Mouse (Mus musculus): ENCODE measurements around the gene Vamp4.

Gene Vamp4

DNA sequence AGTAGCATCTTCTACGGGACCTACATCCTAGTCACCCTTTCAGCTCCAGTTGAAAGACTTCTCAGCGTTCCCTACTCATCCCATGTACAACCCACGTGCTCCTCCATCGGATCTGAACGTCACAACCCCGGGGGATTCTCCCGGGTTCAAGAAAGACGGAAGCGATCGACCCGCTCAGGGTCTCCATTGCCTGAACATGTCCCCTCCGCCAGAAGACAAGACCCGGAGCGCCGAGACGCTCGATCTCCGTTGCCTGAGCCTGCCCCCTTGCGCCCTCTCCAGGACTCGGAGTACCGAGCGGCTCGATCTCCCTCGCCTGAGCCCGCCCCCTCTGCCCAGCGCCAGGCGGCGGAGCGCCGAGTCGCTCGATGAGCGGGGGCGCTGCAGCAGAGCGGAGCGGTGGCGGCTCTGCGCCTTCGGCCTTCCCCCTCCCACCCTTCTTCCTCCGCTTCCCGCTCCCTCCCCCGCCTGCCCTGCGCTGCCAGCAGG is at the start of gene Vamp4:
TSS of gene Vamp4 (plus strand) at position 256 of the 489 bp plus-strand sequence.
- DNase-seq (ENCODE audit: extremely low read depth, low read depth), result peak; percentile 86

DNA sequence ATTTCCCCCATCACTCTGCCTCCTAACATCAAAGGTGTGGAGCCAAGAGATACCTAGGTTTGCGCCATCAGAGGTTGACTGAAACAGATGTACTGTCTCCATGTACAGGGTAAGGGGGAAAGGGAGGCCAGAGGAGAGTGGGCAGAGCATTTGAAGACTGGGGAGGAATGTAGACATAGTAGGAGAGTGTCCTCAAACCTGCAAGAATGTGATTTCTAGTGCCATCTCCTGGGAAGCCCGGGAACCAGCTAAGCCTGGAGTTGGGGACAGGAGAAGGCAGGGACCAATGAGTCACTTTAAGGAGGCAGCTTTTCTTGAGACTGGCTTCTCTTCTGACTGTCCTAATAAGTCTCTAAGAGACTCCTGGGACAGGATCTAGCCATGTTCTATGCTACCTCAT is 40.7 kb upstream of the Vamp4 start:
- no peak for DNase-seq (ENCODE audit: extremely low read depth, low read depth)

DNA sequence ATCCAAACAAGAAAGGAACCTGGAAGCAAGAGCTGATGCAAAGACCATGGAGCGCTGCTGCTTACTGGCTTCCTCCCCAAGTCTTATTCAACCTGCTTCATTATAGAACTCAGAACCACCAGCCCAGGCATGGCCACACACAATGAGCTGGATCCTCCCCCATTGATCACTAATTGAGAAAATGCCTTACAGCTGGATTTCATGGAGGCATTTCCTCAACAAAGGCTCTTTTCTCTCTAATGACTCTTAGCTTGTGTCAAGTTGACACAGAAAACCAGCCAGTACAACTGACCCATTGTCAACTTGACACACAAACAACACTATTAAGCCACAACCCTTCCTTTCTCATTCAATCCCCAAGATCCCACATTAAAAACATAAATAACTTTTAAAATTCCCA is 39.6 kb upstream of the Vamp4 start:
- no peak for DNase-seq (ENCODE audit: extremely low read depth, low read depth)

DNA sequence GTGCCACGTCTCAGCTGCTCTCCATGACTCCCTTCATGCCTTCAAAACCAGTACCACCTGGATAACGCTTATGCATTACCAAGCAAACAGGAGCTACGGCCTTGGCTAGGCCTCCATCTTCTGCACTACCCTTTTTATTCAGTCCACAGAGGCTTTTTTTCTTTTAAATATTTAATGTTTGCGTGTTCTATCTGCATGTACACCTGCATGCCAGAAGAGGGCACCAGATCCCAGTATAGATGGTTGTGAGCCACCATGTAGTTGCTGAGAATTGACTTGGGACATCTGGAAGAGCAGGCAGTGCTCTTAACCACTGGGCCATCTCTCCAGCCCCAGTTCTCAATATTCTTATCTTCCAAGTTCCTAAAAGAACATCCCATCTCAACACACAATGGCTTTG is 38.7 kb upstream of the Vamp4 start:
- no peak for DNase-seq (ENCODE audit: extremely low read depth, low read depth)

DNA sequence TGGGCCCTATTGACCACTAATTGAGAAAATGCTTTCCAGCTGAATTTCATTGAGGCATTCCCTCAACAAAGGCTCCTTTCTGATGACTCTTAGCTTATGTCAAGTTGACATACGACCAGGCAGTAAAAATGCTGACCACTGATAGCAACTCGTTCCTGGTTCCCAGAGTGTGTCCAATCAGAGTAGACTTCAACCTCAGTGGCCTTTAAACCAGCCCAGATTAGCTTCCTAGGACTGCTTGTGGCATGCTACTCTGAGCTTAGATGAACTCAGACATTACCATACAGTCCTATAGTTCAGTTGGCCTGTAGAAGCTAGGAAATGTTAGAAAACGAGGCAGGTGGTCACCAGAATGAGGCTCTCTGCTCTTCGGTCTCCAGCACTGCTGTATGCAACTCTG is 38.0 kb upstream of the Vamp4 start:
- DNase-seq (ENCODE audit: extremely low read depth, low read depth), result no peak

DNA sequence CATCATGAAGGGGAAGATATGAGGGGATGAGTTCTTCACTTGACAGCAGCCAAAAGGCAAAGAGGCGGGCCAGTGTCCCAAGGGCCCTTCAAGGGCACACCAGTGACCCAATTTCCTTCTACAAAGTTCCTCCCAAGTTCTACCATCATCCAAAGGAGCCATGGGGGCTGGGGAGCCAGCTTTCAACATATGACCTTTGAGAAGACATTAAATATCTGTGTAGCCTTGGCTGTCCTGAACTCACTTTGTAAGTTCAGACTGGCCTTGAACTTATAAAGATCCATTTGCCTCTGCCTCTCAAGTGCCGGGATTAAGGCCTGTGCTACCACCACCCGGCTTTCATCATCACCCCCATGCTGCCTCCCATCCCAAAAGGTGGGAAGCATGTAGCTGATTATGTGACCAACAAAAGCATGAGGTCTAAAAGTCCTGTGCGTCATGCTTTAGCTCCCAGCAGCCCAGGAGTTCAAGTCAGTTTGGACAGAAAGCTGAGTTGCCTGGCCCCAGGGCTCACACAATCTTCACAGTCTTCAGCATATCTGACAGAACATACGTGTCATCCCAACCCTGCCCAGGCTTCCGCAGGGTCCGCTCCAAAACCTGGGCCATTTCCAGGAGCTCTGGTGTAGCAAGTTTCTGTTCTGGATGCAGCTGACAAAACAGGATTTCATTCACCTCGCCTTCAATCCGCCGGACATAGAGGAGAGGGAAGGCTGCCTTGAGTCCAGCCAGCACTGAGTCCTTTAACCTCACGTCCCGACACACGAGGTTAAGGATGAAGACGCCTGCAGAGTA is 36.4 kb upstream of the Vamp4 start:
- no peak for DNase-seq (ENCODE audit: extremely low read depth, low read depth)

DNA sequence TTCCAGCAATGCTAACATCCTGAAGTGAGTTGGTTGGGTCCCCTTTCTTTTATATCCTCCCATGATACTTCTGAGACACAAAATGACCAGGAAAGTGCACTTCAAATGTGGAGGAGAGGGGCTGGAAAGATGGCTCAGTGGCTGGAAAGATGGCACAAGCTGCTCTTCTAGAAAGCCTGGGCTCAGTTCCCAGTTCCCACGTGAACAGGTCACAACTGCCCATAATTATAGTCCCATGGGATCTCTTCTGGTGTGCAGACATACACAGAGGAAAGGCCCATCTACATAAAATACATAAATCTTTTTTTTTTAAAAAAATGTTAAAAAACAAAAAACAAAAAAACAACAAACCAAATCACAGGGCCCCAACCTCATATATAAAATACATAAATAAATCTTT is 27.1 kb upstream of the Vamp4 start:
- no peak for DNase-seq (ENCODE audit: extremely low read depth, low read depth)

DNA sequence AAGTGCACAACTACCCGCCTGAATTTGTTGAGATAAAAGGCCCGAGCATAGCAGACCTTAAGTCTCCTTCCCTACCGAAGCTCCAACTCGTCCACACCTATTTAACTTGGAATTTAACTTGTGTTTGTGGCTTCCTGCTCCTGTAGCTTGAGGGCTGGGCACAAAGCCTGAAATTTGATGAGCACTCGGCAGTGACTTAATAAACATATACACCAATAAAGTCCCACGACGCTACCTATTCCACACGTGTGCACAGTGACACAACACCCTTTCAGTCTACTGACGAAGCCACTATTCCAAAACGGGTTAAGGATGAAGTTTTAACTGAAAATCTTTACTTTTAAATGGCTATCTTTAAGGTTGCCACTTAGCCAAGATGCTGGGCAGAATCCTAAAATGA is 22.7 kb upstream of the Vamp4 start:
- DNase-seq (ENCODE audit: extremely low read depth, low read depth), result no peak

DNA sequence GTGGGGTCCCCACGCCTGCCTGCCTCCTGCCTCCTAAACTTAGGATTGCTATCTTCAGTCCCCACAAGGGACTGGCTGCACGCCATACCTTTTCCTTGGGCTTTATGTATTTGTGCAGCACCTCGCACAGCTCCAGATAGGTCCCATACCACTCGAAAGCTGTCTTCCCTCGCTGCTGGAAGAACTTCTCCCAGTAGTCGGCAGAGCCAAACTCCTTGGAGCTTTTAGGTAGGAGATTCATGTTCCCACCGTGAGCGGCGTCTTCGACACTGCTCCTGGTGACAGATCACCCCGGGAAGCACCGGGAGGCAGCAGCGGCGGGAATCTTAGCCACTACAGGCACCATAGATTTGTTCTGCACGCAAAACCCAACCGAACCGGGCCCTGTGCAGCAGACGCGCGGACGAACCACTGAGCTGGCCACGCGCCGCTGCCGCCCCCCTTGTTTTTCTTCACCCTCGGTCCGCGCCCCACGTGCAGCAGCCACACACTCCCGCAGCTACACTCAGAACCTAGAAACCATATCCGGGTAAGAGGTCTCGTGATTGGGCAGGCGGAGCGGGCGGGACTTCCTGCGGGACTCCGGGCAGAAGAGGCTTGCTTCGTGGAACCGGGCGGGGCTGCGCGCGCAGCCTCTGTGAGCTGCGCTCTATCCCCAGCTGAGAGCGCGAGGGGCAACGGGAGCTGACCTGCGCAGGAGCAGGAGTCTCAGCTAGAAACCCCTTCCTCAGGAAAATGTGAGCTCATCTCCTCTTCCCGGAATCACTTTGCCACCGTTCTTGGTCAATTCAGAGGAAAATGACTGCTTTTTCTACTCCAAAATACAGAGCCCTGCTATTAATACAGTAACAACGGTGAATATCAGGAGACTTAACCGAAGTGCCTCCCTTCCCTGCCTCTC is 22.0 kb upstream of the Vamp4 start, which contains the start of gene Mettl13:
TSS of gene Mettl13 (minus strand) at position 536 of the 901 bp plus-strand sequence.
- peak; percentile 87 for DNase-seq (ENCODE audit: extremely low read depth, low read depth)

DNA sequence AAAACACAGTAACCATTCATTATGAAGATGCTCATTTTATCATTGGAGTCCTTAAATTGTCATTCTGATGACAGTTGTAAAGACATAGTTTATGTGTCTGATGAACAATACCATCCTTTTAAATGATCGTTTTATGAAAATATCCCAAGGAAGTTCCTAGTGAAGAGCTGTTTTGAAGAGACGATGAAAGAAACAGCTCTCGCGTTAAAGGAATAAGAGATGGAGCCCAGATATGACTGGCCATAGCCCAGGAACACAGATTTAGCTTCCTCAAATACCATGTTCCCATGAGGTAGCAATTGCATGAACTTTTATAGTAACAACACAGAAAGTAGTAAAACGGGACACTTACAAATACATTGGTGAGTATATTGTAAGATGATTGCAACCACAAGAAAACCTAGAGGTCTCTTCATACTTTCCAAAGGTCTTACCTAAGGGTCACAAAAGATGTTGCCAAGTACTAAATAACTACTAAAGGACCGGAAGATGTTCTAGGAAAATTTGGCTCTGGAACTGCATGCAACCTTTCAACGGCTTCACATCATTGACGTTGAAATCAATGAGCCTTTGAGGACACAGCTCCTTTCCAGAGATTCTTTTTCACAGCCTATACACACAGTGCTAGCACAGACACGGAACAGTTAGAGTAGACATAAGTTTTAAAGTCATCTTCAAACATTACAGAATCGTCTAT is 21.2 kb upstream of the Vamp4 start:
- peak; percentile 54 for DNase-seq (ENCODE audit: extremely low read depth, low read depth)

DNA sequence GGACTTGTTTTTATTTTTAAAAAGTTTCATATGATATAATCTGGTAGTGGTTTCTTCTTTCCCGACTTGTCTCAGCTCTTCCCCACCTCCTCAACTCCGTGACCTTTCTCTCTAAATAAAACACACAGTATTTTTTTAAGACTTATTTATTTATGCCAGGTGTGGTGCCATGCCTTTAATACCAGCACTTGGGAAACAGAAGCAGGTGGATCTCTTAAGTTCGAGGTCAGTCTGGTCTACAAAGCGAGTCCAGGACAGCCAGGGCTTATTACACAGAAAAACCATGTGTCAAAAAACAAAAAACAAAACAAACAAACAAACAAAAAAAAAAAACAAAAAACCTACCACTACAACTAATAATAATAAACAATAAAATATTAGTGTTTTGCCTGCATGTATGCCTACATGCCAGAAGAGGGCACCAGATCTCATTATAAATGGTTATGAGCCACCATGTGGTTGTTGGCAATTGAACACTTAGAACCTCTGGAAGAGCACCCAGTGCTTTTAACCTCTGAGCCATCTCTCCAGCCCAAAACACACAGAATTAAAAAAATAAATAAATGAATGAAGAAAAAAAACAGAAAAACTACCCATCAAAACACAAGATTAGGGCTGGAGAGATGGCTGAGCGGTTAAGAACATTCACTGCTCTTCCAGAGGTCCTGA is 20.6 kb upstream of the Vamp4 start:
- peak; percentile 55 for DNase-seq (ENCODE audit: extremely low read depth, low read depth)

DNA sequence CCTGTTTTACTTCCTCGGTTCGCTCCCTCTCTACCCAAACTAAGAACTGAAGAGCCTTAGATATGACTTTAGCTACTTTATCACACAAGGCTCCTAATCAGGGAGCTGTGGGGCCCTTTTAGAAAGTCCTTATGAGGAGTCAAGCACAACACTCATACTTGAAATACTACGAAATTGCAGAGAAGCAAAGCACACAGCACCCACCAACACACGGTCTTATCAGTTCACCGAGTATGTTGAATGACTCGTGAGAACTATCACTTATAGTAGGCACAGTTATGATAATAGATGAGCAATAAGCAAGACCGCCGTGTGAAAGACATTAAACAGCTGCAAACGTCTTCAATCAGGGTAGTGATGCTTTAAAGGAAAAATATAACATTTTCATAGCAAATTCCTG is 17.4 kb upstream of the Vamp4 start:
- DNase-seq (ENCODE audit: extremely low read depth, low read depth), result no peak

DNA sequence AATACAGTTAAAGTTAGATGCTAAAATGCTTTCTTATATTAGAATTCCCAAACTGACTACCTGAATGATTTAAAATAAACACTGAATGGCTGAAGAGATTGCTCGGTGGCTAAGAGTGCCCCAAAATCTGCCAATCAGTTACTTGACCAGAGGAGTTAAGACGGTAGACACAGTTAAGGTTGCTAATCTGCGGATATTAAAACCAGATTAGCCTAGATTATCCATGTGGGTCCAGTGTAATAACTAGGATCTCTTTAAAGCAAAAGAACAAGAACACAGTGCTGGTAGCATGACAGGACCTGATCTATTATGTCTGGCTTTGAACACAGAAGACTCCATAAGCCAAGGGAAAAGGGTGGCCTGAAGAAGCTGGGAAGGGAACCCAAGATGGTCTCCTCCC is 16.1 kb upstream of the Vamp4 start:
- DNase-seq (ENCODE audit: extremely low read depth, low read depth), result no peak

DNA sequence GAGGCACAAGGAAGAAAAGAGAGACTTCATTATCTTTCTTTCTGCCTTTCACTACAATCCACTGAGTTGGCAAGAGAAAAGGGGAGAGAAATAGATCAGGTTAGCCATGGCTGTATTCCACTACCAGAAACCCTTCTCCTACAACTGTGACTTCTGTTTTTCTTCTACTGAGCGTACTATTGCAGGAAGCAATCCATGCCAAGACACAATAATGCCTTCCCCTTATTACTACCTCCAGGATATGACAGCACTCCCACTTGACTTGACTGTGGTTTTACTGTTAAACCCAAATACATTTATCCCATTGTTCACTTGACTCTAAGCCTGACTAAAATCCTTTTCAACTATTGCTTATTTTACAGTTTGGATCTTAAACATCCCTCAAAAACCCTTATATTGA is 7.1 kb upstream of the Vamp4 start:
- no peak for DNase-seq (ENCODE audit: extremely low read depth, low read depth)

DNA sequence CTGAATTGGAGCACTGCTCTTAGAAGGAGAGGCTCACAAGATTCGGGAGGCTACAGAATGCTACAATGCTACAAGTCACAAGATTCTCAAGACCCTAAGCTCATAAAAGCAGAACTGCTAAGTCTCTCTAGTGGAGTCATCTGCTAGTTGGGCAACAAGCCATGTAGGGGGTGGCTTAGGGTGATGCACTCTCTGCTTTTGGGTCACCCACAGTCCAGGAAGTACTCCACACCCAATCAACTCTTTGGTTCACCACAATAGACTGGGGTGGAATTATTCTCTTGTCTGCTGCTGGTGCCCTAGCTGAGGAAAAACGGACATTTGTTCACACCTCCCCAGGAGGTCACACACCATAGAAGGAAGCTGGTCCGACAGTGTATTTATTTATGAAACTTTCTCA is 5.3 kb upstream of the Vamp4 start:
- DNase-seq (ENCODE audit: extremely low read depth, low read depth), result peak; percentile 37

DNA sequence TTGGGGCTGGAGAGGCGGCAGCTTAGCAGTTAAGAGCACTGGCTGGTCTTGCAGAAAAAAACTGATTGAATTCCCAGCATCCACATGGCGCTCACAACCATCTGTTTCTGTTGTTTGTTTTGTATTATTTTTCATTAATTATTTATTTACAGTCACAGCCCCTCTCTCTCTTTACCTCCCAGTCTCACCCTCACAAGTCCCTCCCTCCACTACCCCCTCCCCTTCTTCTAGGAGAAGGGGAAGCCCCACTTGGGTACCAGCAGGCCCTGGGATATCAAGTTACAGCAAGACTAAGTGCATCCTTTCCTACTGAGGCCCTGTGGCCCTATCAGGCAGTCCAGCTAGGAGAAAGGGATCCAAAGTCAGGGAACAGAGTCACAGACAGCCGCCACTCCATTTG is 3.0 kb upstream of the Vamp4 start:
- DNase-seq (ENCODE audit: extremely low read depth, low read depth), result no peak

DNA sequence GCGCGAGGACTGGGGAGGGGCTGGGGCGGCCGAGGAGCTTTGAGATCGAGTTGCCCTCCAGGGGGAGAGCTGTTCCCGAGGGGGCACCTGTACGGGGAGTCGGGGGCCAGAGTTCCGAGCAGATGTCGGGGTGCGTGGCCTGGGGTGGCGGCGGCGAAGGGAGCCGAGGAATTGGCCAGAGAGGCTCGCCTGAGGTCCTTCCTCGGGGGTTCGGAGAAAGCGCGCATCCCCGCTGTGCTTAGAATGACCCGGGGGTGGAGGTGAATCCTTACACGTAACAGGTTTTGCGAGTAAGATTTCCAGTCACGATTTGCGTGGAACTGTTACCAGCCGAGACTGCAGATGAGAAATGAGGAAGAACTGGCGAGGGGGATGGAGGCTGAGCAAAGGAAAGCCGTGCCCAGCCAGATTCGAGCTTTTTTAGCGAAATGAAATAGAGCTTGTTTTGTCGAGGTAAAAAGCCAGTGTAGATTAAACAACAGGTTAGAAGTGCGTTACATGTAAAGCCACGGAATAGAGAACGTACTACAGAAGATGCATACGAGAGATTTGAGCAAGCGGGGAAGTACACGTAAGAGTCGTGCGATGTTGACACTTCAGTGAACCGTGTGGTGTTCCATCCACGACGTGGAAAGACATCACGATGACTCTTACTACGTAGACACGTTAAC is 751 bp downstream of the Vamp4 start:
- peak; percentile 61 for DNase-seq (ENCODE audit: extremely low read depth, low read depth)

DNA sequence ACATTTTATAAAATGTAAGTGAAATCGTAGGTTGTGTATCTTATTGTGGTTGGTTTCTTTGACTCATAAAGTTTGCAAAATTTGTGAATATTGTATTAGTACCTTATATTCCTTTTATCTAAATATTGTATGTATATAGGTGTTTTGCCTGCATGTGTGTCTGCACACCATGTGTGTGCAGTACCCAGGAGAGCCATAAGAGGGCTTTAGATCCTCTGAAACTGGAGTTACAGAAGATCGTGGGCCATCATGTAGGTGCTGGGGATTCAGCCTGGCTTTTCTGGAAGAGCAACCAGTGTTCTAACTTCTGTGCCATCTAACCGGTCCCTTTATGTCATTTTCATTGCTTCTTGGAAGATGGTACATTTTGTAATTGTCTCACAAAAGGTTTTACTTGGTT is 4.8 kb downstream of the Vamp4 start:
- no peak for DNase-seq (ENCODE audit: extremely low read depth, low read depth)

DNA sequence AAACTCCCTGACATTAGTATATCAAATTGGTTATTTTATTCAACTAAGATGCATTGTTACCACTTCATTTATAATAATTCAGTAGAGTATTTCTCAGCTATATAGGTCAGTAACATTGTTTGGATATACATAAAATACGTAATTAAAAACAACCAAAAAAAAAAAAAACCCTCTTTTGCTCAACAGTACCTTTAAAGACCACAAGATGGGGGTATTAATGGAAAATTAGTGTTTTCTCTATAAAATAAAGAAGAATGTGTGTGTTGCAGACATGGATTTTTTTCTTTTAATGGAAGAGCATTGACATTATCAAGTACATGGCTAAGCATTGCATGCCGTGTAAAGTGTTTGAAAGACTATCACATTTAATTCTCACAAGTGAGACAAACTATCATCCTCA is 12.6 kb downstream of the Vamp4 start:
- DNase-seq (ENCODE audit: extremely low read depth, low read depth), result no peak

DNA sequence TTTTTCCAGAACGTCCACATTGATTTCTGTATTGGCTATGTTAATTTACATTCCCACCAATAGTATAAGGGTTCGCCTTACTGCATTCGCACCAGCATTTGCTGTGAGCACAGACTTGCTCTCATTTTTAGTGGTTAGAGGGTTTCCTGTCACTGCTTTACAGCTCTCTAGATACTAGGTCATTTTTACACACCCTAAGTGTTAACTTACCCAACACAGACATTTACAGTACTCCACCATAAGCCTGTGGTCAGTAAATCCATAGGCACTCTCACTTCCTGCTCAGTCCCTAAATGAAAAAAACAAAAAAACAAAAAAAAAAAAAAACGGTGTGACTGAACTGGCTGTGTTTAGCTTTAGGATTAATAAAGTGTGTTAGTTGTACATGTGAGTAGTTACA is 16.0 kb downstream of the Vamp4 start:
- no peak for DNase-seq (ENCODE audit: extremely low read depth, low read depth)

DNA sequence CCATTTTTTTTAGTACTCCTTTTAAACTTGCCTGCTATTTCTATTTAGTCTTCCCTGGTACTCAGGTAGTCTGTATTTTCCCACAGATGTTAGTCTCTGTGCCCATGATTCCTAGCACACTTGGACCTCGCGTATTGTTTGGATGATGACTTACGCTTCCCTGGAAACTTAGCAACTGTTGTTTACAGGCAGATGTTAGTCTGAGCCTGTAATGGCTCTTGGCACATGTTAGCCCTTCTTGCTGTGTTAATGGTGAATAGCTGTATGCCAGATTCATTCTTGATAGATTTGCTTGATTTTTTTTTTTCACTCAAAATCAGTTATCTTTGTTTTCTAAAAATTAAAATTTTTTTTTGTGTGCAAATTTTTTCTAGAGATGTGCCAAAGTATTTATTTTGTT is 18.3 kb downstream of the Vamp4 start:
- DNase-seq (ENCODE audit: extremely low read depth, low read depth), result no peak

Measured in MEL-GATA-1-ER (cell line).